Mouse (Mus musculus) central nervous system, embryonic 14 days (tissue): Measurements from ENCODE around the gene Fam110a. TPM values are rescaled to one million over a fixed set of nuclear protein-coding genes. Genes with fewer than 3 reads are reported as not detected.

Experiments used
- polyA plus RNA-seq: library from polyadenylated mRNA; depleted of rRNA; stranded (reverse); fragments of >200 nt; gene quantifications from 2 replicates; pipeline ENCODE4 v1.2.3, GENCODE M21; 2012; rRNA removed

Fam110a gene
- 32.5 and 35.2 TPM in 2 replicates for polyA plus RNA-seq

DNA sequence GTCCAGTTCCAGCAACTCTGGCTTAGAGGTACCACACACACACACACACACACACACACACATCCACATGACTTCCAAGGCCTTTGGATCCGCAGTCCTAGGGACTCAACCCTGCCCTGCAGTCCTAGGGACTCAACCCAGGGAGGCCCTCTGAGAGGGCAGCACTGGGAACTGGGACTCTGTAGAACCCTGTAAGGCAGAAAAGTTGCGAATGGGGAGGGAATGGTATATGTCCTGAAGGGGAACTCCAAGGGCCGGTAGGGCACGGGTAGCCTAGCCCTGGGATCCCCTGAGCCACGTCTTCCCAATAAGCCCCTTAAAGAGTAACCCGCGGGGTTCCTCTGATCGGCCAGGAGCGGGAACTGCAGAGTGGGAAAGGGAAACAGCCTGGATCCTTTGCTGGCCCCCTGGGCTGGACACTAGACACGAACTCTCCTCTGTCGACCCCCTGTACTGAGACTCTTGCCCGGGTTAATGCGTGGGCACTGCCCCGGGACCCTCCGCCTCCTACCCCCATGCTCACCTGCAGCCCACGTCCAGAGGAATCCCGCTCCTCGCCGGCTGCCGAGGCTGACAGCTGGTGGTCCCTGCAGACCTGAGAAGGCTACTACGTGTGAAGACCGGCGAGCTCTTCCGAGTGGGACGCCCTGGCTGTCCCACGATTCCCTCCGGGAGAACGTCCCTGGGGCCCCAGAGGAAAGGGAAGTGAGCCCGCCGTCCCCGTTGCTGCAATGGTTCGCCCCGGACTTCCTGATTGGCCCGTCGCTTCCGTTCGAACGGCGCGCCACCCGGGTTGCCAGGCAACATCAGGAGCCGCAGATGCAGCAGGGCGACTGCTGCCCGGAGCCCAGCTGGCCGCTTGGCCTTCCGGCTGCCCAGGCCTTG lies at the start of gene Fam110a:
TSS of gene Fam110a (minus strand) at position 750 of the 885 bp plus-strand sequence.

DNA sequence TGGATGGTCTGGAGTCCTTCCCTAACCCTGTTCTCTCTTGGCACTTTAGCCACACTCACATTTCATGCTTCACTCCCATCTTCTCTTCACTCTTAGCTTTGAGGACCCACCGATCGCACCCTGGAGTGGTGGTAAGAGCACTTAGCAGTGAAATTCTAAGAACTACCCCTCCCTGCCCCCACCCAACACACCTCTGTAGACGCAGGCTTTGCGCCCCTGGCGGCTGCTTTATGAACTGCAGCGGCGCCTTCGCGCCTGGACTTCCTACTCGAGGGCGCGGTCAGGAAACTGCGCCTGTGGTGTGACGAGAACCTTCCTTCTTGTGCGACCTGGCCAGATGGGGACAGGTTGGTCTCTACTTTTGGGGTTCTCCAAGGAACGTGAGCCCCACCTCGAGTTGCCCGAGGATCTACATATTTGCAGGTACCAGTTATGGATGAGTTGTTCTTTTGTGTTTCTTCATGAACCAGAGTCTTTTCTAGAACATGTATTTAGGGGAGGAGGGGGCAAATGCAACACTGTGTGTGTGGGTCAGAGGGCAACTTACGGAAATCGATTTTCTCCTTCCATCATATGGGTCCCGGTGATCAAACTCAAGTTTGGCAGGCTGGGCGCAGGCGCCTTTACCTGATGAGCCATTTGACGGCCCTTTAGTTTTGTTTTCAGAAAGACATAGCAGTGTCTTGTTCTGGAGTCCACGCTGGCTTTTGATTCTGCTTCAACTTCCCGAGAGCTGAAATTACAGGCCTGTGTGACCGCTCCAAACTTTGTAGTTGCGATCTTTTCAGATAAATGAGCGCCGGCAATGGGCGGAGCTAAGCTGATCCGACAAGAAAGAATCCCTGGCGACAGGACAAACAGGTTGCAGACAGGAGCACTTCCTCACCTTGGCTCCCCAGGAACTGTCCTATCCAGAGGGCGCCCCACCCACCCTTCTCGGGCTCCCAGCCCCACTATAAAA lies 16.5 kb upstream of the Fam110a start, which contains the start of gene Slc52a3:
TSS of gene Slc52a3 (plus strand) at position 283 of the 961 bp plus-strand sequence.

Other genes with a start within 250 kb of the Fam110a start
- gene Psmf1, start 236.0 kb downstream of the Fam110a start, polyA plus RNA-seq: 46.6 and 47.6 TPM in 2 replicates
- gene Rspo4, start 137.3 kb downstream of the Fam110a start, polyA plus RNA-seq: 0.09 and 0.11 TPM in 2 replicates
- gene Angpt4, start 69.0 kb downstream of the Fam110a start, polyA plus RNA-seq: 0.06 and 0.25 TPM in 2 replicates
- gene Slc52a3, start 16.3 kb upstream of the Fam110a start, polyA plus RNA-seq: 0.79 and 0.95 TPM in 2 replicates
- gene Scrt2, start 101.3 kb upstream of the Fam110a start, polyA plus RNA-seq: 59.5 and 73.3 TPM in 2 replicates
- gene Srxn1, start 125.3 kb upstream of the Fam110a start, polyA plus RNA-seq: 15.3 and 16.6 TPM in 2 replicates
- gene Tcf15, start 163.3 kb upstream of the Fam110a start, polyA plus RNA-seq: 2.0 and 3.6 TPM in 2 replicates
- gene Csnk2a1, start 246.6 kb upstream of the Fam110a start, polyA plus RNA-seq: 83.6 and 94.8 TPM in 2 replicates